Mouse (Mus musculus) E14TG2a.4 (cell line): ENCODE data around the gene Ablim1.

Experiments
- CTCF ChIP-seq: conservative IDR thresholded peaks from 2 replicates; pipeline ENCODE4 v1.5.1; 2014; ENCODE audit warnings: low read length
- NANOG ChIP-seq: IDR thresholded peaks from 2 replicates; pipeline ENCODE4 v1.6.1; 2014; ENCODE audit warnings: borderline replicate concordance, low read length, mixed read lengths
- POU5F1 ChIP-seq: IDR thresholded peaks from 2 replicates; pipeline ENCODE4 v1.6.1; 2014; ENCODE audit warnings: low read length, borderline replicate concordance

GRCm38 (mm10) chr19:57130591-57130990 lies 184.1 kb downstream of the Ablim1 start:
- TF ChIP-seq CTCF (no peak), POU5F1 (no peak), NANOG (no peak)
